Mouse (Mus musculus) spleen, adult 12 weeks (tissue): ENCODE results near the gene Gm3269.
"Not testable (repeated sequence)": the region's sequence is repeated elsewhere in the genome, so short reads cannot be mapped to it uniquely, and the experiment has no call there.

Experiments used
- DNase-seq: peaks from one replicate; pipeline ENCODE4 v3.0.0; 2022; ENCODE audit warnings: low spot score

Gene Gm3269

DNA sequence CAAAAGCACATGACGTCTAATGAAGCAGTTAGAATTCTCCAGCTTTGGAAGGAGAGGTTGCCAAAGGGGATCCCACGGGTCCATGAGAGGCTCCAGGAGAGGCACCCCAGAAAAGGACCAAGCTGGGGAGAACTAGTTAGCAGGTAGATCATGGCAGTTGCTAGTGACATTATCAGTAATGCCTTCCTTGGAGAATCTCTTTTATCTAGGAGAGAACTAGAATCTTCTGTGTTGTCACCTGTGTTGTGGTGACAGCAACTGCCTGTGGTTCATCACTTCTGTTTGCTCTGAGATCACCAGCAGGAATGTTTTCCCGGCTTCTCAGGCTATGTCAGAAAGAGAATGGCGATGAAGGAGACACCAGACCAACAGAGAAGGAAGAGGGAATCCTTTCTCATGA is at the start of gene Gm3269:
Gene Gm3269, plus strand, starts transcription at position 301 of the 400 bp plus-strand sequence.
- not testable (repeated sequence) for DNase-seq

DNA sequence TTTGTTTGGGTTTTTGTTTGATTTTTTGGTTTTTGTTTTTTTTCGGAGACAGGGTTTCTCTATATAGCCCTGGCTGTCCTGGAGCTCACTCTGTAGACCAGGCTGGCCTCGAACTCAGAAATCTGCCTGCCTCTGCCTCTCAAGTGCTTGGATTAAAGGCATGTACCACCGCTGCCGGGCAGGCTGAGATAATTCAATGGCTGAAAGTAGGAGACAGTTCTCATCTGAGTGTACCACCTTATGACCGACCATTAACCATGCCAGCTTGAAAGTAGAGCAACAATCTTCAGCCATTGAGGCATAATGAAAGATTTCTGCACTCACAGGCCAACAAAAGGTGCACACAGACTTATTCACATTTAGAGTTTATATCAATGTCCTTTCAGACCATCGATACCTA is 31.5 kb upstream of the Gm3269 start:
- DNase-seq, result not testable (repeated sequence)

DNA sequence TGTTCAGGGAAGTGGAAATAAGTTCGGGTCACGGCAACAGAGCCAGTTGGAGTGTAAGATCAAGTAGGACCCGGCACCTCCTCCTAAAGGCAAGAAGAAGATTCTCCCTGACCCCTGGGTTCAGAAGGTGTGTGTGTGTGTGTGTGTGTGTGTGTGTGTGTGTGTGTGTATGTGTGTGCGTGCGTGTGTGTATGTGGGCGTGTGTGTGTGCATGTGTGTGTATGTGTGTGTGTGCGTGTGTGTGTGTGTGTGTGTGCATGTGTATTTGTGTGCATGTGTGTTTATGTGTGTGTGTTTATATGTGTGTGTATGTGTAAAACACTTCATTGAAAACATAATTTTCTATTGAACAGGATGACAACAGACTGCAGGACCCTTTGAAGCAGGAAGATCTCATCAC is 16.0 kb upstream of the Gm3269 start:
- not testable (repeated sequence) for DNase-seq

DNA sequence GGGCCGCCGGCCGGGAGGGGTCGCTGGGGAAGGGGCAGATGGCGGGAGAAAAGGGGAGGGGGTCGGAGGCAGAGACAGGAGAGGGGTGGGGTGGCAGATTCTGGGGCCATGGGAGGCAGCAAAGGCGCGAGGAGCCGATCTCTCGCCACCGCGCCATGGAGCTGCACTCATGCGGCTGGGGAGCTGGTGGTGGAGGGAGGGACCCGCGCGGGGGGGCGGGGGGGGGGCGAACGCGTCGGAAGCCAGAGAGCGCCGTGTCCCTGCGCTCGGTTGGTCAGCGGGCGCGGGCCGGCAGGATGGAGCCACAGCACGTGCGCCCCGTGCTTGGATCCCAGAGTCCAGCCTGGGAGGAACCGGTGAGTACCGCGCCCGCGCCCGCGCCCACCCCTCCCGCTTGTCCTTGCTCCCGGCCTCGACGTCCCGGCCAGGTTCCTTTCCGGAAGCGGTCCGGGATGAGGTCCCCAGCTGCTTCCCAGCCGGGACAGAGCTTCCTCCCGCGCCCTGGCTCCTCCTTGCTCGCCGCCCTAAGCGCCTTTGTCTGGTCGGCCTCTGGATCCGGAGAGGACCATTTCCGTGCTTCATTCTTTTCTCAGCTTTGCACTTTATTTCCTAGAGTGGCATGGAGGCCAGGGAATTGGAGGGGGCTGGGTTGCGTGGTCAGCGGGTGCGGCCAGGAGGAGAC is 17.5 kb downstream of the Gm3269 start, which contains the start of gene Gm3264:
Gene Gm3264, plus strand, starts transcription at position 278 of the 682 bp plus-strand sequence.
- not testable (repeated sequence) for DNase-seq

DNA sequence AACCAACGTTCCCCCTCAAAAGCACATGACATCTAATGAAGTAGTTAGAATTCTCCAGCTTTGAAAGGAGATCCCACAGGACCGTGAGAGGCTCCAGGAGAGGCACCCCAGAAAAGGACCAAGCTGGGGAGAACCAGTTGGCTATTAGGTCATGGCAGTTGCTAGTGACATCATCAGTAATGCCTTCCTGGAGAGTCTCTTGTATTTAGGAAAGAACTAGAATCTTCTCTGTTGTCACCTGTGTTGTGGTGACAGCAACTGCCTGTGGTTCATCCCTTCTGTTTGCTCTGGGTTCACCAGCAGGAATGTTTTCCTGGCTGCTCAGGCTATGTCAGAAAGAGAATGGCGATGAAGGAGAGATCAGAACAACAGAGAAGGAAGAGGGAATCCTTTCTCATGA is 54.2 kb downstream of the Gm3269 start, which contains the start of gene Gm3278:
Gene Gm3278, plus strand, starts transcription at position 301 of the 400 bp plus-strand sequence.
- not testable (repeated sequence) for DNase-seq
